Mouse (Mus musculus) adrenal gland, postnatal 25 days (tissue): ENCODE measurements around the gene Park7. TPM values are rescaled to one million over a fixed set of nuclear protein-coding genes. Genes with fewer than 3 reads are reported as not detected.
"Not testable (repeated sequence)": the region's sequence is repeated elsewhere in the genome, so short reads cannot be mapped to it uniquely, and the experiment has no call there.

Source experiments
- DNase-seq: peaks from one replicate; pipeline ENCODE4 v3.0.0; 2021; ENCODE audit warnings: mixed read lengths
- total RNA-seq: library from RNA; stranded (reverse); gene quantifications from 2 replicates; pipeline ENCODE4 v1.2.3, GENCODE M21; 2021

Park7 gene
- total RNA-seq, 1 experiment from 2014 or later: 290 TPM

DNA sequence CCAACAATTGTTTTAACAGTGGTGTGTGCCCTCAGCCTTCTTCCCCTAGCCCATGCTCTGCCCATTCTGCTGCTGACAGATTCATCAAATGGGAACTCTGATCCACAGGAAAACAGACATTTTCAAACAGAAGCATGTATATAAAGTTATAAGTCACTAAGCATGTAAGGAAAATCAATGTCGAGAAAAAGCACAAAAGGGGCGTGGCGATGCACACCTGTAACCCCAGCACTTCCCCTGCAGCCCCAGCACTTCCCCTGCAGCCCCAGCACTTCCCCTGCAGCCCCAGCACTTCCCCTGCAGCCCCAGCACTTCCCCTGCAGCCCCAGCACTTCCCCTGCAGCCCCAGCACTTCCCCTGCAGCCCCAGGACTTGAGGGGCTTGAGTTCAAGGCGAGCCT is 39.8 kb downstream of the Park7 start:
- DNase-seq: not testable (repeated sequence)

DNA sequence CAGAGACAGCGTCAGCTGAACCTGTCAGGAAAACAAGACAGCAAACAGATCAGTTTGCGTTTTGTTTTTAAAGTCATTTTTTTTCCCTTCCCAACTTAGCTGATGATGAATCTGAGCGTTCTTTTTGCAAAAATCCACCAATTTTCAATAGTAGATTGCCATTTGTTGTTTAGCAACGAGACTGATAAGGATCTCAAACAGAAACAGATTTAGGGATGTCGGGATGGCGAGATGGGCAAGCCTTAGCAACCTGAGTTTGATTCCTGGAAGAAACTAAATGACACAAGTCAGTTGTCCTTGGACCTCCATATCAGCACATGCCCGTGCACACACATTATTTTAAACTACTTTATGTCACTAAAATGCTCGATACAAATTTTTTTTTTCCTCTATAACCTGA is 41.6 kb downstream of the Park7 start:
- no peak for DNase-seq

DNA sequence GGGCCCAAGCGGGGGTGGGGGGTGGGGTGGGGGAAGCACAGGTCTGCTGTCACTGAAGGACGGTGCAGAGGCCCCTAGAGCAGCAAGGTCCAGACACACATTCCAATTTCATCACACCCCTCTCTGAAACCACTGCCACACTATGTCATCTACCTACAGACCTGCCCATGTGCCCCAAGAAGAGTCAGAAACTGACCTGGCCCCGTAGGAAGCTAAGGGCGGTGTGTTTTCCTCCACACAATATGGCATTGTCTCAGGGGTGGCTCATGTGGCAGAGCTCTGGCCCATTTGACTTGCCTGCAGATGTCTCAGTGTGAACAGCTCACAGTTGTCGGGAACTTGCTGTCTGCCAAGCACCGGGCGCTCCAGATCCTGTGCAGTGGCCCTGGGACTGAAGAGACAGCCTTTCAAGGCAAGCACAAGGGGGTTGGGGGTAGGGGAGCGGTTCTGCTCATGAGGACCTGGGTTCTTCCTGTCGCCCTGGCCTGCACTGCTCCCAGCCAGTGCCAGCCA is 42.0 kb downstream of the Park7 start:
- DNase-seq: peak; percentile 45

DNA sequence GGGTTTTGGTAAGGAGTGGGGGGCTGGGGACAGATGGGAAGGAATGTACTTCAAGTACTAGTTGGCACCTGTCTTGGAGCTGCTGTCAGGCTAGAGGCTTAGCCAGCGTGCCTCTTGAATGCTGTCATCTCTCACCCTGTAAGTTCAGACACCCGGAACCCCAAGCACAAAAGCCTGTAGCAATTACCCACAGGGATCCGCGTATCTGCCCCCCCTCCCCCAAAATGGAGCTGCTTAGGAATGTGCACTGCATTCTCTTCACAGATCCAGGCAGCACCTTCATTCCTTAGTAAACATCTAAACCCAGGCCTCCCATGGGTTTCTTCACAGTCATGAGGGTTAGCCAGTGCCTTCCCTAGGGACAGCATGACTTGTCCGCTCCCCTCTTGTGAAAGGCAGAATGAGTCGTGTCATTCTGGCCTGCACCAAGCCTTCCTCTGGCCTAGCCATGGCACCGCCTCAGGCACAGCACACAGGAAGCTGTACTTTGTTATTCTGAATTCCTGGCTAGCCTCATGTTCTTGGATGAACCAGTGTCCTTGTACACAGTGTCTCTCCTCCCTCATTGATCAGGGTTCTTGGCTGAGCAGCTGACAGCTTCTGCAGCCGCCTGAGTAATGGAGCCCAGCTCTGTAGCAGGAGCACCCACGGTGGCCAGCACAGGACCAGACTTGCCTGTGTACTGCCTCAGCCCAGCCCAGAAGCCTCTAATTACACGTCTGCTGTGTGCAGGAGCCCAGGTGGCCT is 42.7 kb downstream of the Park7 start:
- DNase-seq: peak; percentile 62

DNA sequence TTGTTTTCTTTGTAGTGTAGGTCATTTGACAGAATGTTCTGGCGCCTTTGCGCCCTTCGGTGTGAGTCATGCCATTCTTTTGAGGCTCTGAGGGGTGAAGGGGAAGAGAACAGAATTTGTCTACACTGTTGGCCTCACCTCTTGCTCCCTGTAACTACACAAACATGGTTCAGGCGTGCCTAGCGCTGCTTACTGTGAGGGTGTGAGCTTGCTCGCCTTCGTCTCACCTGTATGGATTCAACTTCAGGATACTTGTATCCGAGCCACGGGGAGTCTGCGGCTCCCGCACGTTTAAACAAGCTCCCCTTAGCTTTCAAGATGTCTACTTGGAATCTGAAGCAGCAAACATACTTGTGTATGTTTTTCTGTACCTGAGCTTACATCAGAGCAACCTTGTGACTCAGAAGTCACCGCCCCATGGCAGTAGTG is 43.3 kb downstream of the Park7 start:
- DNase-seq: no peak

DNA sequence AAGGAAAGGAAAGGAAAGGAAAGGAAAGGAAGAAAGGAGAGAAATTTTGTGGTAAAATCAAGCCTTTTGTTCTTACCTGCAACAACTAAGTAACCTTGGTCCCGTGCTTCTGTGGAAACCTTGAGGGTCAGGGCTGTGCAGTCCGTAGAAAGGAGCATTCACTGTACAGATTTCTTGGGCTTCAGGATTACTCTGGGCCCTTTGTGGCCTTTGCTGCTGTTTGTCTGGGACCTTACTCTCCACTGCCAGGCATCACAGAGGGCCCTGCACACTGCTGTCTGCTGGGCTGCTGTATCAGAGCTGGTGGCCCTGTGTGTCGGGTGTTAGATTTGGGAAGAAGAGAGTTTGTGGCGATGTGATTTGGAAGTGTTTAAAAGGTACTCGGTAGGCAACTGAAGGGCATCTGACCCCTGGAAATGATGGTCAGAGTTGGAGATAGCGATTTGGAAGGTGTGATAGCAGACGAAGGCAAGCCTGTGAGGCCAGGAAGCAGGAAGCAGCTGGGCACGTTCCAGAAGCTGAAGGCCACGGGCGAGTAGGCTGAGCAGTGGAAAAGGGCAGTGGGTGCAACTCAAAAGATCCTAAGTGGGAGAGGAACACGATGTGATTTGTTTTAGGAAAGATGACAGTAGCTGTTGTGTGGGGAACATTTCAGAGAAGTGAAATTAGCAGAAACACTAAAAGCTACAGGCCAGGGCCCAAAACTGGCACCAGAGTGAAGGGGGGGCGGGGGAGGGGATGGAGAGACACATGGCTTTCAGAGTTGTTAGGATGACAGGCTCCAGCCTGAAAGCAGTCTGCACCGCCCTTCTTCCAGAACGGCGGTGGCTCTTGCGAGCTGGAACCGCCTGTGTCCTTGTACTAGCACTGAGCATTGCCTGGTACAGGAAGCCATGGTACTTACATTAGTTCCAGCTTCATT is 44.7 kb downstream of the Park7 start:
- DNase-seq: peak; percentile 67

DNA sequence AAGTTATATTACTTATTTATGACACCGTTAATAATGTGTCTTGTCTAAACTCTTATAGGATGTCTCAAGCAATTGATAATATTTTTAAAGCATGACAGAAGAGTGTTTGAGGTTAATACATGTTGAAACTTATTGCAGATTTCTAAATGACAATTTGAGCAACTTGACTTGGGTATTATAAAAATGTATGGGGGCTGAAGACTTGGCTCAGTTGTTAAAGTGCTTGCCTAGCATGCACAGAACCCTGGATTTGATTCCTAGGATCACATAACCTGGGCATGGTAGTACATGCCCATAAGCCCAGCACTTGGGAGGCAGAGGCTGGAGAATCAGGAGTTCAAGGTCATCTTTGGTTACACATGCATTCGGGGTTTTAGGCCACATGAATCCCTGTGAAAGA is 45.4 kb downstream of the Park7 start:
- DNase-seq: no peak

DNA sequence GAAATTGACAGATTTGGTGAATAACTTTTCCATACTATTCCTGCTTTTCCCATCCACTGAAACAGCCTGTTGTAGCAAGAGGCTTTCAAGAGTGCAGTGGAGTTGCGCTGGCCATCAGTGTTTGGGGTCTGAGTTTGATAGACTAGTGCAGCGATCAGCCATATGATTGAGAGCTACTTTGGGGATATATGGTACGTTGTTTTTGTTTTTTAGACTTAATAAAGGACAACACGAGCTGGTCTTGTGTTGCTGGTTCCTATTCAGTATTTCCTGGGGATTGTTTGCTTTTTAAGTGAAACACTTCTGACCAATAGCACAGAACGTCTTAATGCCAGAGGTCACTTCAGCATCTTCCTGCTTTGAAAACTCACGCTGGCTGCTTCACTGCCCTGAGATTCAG is 46.1 kb downstream of the Park7 start:
- DNase-seq: no peak

DNA sequence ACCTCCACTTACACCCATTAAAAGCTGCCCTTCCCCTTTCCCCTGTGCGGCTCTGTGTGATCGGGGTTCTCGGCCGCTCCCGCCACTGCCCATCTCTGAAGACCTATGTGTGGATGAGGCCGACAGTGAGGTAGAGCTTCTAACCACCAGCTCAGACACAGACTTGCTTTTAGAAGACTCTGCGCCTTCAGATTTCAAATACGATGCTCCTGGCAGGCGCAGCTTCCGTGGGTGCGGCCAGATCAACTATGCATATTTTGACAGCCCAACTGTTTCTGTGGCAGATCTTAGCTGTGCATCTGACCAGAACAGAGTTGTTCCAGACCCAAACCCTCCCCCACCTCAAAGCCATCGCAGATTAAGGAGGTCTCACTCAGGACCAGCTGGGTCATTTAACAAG is 47.7 kb downstream of the Park7 start:
- no peak for DNase-seq

DNA sequence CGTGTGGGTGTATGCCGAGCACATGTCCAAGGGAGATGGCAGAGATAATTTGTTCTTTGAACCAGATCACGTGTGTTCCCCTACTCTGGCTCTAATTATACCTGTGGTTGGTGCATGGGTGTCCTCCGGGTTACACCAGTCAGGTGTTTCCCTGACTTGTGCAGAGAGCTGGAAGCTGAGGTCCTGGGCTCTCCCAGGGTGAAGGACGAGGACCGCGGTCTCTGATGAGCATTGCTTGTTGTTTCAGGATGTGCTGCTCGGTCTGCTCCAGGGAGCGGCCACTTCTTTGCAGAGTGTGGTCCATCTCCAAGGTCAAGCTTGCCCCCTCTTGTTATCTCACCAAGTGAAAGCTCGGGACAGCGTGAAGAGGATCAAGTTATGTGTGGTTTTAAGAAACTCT is 48.2 kb downstream of the Park7 start:
- no peak for DNase-seq

DNA sequence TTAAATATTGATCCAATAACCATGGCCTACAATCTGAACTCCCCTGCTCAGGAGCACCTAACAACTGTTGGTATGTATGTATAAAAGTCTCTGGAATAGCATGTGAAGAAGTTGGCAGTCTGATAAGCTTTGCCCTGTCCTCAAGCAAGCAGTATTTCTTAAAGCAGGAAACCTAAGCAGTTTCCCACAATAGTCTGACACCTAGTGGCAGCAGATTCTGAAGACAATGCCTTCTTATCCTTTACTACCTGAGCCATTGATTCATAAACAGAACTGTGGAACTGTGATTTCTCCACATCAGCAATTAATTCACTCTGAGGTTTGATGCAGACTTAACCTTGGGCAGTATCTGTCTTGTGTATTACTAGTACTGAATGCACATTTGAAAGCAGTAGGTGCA is 48.9 kb downstream of the Park7 start:
- no peak for DNase-seq

DNA sequence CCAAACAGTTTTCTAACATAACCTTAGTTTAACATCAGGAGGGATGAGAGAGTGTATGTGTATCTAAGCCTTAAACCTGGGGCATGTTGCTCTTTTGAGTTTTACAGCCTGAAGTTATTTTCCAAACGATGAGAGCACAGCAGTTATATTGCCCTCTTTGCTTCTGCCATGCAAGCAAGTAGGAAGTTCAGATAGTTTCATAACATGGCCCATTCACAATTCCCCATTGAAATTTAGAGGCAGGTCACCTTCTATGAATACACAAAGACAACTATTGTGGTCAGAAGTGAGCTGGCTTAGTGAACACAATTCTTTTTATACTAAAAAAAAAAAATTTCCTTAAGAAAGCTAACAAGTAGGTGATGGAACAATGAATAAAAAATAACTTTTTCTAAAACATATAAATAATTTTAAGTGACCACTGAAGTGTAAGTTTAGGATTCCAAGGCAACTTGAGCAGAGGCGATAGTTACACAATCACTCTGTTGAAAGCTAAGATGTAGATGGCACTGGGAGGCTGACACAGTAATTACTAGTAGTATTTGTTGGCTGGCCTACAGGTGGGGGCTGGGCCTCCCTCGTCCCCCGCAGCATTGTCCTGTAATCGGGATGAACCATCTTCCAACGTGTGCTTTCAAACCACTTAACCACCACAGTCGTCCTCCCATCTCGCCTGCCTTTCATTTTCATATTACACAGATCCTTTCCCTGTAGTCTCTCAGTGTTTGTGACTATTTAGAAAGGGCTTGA is 51.4 kb downstream of the Park7 start:
- no peak for DNase-seq

DNA sequence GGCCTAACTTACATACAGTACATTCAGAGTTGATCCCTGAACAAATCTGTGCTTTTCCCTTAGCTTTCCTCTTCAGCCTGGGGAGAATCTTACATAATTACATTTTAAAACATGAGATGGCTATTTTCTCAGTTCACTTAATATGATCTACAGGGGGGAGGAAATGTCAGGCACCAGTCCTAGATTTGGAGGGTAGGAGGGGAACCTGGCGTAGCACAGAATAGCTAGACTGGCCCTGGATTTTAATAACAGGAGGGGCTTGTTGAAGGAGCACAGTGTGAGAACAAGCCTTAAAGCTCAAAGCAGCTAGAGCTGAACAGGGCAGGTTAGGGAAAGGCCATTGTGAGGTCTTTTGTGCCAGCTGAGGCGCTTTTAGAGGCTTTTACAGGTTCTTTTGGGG is 53.1 kb downstream of the Park7 start:
- no peak for DNase-seq

DNA sequence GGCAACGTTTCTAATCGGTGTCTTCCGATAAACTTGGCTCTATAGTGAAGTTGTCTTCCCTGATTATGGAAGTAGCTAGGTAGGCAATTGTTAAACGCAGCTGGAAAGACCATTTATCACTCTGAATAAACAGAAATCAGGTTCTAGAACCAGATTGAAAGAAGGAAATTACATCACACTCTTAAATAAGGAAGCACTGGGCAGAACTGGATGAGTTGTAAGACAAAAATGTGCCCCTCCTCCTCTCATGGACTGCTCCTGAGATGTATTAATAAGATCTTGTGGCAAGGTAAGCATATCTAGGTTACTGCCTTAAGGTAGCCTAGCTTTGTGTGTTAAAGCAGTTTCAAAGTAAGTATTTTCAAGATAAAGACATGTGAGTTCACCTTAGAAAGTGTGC is 53.7 kb downstream of the Park7 start:
- DNase-seq: no peak

DNA sequence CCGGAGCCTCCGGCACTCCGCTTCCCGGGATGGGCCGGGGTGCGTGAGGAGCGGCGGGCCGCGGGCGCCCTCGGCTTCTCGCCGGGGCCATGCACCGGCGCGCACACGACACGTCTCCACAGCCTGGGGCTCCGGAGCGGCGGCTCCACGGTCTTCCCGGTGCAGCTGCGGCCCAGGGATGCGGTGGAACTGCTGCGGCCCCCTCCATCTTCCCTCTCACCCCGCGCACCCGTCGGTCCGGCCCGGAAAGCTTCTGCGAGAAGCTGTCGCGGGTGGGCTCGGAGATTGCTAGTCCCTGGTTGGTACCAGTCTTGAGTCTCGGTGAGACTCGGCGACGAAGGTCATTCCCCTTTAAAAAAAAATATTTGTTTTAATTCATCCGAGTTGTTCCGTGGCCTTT is 58.9 kb downstream of the Park7 start:
- no peak for DNase-seq

DNA sequence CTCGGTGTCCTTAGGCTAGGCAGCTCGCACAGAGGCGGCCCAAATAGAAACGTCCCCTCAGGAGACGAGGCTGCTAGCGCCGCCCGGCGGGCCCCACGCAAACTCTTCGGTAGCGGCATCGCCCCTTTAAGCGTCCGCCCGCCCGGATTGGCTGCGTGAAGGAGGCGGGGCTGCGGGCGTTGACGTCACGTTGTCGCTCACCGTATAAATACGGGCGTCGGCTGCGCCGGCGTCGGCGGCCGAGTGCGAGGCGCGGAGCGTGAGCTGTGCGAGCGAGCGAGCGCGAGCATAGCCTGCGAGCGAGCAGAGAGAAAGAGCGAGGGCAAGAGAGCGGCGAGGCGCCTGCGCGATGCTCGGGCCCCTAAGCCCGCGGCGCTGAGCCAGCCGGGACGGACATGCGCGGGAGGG is 59.4 kb downstream of the Park7 start:
- DNase-seq: peak; percentile 97

DNA sequence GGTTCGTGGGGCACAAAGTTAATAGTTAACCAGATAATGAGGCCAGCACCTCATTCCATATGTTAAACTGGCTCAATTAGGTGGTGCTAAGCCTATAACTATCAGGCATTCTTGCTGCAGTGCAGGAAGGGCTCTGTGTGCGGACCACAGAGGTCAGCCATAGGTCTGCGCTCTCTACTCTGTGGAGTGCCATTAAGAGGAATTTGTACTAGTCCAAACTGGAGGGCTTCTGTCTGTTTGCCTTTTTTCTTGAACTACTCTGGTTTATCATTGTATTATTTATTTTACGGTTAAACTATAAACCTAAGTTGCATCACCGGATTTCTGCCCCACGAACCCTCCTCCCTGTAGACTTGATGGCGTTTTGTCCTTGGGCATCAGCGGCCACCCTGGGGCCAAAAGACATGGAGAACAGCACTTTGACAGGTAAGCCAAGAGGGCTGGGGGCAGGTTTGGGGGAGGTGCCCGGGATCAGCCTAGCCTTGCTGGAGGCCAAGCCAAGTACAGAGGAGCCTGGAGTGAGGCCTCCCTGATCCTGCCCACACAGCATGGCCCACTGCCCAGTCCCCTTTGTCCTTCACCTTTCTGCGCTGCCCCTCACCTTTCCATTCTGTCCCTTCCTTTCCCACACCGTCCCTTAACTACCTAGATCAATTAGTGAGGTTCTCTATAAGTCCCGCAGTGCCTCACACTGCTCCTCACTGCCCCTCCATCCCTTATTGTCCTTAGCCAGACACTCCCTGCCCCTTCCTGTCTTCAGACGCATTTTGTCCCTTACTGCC is 60.4 kb downstream of the Park7 start, which contains the start of gene Errfi1:
TSS of gene Errfi1 (plus strand) at position 240 of the 782 bp plus-strand sequence.
- no peak for DNase-seq

DNA sequence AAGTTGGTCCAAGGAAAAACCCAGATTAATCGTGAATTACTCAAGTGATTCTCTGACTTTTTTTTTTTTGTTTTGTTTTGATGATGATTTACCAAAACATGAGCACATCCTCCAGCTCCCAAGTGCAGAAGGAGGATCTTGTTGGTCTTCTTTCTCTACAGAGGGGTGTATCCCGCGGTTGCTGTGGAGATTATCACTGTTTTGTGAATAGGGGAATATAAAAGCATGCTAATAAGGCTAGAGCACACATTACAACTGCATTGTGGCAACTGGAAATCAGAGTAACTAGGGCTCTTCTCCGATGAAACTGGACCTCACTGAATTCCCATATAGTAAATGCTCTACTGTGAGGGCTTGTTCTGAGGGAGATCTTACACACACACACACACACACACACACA is 61.8 kb downstream of the Park7 start:
- DNase-seq: no peak

DNA sequence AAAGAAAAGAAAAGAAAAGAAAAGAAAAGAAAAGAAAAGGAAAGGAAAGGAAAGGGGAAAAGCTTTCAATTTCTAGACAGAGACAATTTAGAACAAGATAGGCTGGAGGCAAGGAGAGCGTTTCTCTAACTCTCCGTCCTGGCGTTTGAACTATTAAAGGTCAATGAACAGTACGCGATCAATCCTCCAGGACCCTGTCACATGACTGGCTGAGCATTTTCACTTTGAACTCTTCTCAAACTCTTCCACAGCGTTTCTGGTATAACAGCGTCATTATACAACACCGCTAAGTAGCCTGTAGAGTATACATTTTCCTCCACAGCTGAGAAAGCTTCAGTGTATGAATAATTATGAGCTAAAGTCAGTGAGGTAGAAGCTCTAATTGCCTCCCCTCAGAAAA is 62.2 kb downstream of the Park7 start:
- no peak for DNase-seq

DNA sequence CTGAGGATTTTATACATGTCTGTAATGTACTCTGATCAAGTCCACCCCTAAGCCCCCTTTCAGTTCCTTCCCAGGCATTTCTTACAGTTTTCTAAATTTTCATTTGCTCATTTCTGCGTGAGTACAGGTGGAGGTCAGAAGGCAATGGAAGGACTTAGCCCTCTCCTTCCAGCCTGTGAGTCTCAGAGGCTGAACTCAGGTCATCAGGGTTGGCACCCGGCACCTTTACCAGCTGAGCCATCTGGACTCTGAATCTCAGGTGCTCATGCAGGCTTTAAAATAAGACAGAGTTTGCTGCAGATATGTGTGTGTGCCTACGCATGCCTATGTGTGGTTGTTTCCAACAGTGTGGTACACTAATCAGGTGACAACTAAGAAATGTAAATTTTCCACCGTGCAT is 63.3 kb downstream of the Park7 start:
- DNase-seq: no peak

DNA sequence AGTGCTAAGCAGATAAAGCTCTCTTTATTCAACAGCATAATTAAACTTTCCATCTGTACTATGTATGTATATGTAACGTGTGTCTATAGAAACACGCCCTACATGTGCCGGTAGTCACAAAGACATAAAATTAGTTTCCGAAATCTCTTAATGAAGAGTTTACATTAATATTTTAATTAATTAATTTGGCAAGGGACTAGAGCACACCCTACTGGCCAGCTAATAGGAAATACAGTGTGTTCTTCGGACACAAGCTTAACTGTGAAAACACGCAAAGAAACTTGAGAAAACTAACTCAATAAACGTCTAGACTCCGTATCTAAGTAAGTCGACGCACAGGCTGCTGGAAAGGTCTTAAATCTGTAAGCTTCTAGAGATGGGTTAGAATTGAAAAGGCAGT is 64.3 kb downstream of the Park7 start:
- no peak for DNase-seq
